Mouse (Mus musculus) C2C12 (cell line): ENCODE measurements at regions not wholly inside any gene's neighbourhood (a gene's known extent, or its start where the extent isn't known, plus 50 kb on each side); places are given as distances from the start of the nearest gene placed in this dataset.

Experiments used
- CTCF ChIP-seq: IDR thresholded peaks from one replicate; pipeline ENCODE4 v1.5.1; 2011; ENCODE audit not compliant: control insufficient read depth, insufficient read depth, insufficient read length
- MAX ChIP-seq: IDR thresholded peaks from one replicate; pipeline ENCODE4 v1.6.1; 2011; ENCODE audit warnings: mild to moderate bottlenecking, control low read depth
- MYOG ChIP-seq: IDR thresholded peaks from one replicate; pipeline ENCODE4 v1.6.1; 2011; ENCODE audit not compliant: control insufficient read depth, insufficient read length; ENCODE audit errors: extremely low read depth

DNA sequence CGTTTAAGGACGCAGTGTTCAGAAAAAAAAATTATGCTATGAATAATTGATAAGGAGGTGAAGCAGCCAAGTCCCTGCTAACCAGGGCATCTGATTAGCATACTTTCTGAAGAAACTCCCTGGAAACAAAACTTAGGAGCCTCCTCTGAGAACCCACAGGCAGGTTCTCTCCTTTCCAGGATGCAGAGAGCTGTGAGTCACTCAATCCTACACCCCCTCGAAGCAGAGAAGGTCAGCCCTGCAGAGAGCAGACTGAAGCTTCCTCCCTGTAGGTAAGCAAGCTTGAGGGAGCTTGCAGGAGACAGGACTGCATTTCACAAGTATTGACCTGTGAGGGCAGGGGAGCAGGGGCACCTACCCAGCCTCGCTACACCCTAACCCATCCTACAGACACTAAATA lies 83.7 kb upstream of the L3mbtl4 start:
- no peak for TF ChIP-seq MYOG
- no peak for TF ChIP-seq MAX
- TF ChIP-seq CTCF: no peak
